Mouse (Mus musculus): Measurements from ENCODE around the gene A430033K04Rik. TPM values are rescaled to one million over a fixed set of nuclear protein-coding genes. Genes with fewer than 3 reads are reported as not detected.

Gene A430033K04Rik
- polyA plus RNA-seq (2017; shearing (Covaris generic)): 2.5 TPM

DNA sequence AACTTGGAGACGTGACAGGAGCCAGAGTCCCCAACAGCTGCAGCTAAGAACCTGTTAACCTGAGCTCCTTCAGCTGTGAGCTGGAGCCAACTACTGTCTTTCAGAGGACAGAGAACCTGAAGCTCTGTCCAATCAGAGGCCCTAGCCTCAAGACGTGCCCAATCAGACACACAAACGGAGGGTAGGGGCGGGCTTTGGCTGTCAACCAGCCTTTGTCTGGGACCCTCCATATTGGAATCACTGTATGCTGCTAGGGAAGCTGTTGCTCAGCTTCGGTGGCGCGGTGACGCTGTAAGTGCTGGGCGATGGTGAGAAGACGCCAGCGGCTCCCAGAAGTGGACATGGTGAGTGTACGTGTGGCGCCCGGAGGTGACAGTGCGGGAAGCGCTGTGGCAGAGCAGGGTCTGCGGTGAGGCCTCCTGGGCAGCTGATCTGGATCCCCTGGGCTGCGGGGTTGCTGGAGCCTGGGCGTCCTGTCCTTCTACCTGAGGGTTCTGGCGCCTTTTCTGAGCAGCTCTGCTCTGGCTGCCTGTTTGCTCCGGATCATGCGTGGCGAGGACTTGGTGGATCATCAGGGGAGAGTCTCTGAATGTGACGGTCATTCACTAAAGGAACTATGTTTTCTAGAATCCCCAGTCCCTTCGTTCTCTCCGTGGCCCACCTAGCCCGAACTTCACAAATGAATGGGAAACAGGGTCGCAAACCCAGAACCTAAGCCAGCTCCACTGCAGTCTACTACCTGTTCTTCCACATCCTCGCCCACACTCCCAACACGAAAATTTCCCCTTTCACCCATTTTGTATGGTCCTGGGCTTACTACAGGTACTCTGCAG is at the start of gene A430033K04Rik:
A430033K04Rik (plus strand) TSS at position 215 of the 833 bp plus-strand sequence.

DNA sequence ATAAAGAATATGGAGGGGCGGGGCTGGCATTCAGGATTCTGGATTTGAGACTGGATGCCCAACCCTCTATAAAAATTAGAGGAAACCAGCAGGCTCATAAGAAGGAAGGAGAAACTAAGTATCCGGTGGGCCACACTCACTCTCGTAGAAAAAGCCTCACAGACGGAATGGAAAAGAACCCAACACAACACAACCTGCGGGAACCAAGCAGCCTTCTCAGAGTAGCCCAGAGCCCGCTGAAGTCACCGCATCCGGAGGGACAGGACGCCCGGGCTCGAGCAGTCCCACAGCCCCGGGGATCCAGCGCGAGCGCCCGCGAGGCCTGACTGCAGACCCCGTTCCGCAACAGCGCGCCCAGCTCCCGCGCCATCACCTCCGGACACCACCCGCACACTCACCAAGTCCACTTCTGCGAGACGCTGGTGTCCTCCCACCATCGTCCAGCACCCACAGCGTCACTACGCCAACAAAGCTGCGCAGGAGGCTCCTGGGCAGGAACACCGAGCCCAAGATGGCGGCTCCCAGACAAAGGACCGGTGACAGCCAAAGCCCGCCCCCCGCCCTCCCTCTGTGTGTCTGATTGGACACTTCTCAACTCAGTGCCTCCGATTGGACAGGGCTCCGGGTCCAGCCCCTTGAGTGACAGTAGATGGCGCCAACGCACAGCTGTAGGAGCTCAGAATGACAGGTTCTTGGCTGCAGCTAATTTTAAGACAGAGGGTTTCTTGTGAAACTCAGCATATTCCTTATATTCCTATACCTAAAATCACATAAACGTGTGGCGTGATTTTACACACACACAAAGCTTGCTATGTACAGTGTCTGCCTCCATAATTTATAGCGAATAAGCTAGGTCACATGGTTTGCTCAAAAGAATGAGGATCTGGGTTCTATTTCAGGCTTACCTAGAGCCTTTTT is 3.2 kb upstream of the A430033K04Rik start, which contains the start of gene Zfp68:
Zfp68 (minus strand) TSS at position 551 of the 918 bp plus-strand sequence.

Other genes with a start within 250 kb of the A430033K04Rik start
- 7.1 TPM for gene Zfp157, start 181.4 kb upstream of the A430033K04Rik start, polyA plus RNA-seq (2017; shearing (Covaris generic))
- not detected for gene 1700123K08Rik, start 58.1 kb upstream of the A430033K04Rik start, polyA plus RNA-seq (2017; shearing (Covaris generic))
- gene Zfp68, start 3.1 kb upstream of the A430033K04Rik start, polyA plus RNA-seq (2017; shearing (Covaris generic)): 69.8 TPM
- gene Fam20c, start 131.7 kb downstream of the A430033K04Rik start, polyA plus RNA-seq (2017; shearing (Covaris generic)): not detected
- gene Gm5294, start 197.2 kb downstream of the A430033K04Rik start, polyA plus RNA-seq (2017; shearing (Covaris generic)): not detected

All from effector memory CD4-positive, alpha-beta T cell, adult 5 months (primary cell).